Mouse (Mus musculus): ENCODE data around the gene Fcgrt.

Fcgrt gene

GRCm38 (mm10) chr7:45103652-45104180 is at the start of gene Fcgrt:
TSS of gene Fcgrt (minus strand) at chr7:45103851.
- no peak for DNase-seq (ENCODE audit: low read depth, low spot score)

DNA sequence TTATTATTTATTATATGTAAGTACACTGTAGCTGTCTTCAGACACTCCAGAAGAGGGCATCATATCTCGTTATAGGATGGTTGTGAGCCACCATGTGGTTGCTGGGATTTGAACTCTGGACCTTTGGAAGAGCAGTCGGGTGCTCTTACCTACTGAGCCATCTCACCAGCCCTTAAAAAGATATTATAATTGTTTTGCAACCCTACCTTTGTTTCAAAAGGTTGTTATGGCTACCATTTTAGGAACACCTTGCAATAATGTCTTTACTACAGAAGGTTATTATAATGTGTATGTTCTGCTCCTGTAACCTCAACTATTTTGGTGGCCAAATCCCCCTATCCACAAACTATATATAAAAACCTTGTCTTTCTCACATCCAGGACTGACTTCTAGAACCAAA is 49.4 kb upstream of the Fcgrt start:
- peak; percentile 43 for DNase-seq (ENCODE audit: low read depth, low spot score)

GRCm38 (mm10) chr7:45151303-45151702 is 47.7 kb upstream of the Fcgrt start:
- no peak for DNase-seq (ENCODE audit: low read depth, low spot score)

GRCm38 (mm10) chr7:45150321-45150720 is 46.7 kb upstream of the Fcgrt start:
- DNase-seq (ENCODE audit: low read depth, low spot score): peak; percentile 62

DNA sequence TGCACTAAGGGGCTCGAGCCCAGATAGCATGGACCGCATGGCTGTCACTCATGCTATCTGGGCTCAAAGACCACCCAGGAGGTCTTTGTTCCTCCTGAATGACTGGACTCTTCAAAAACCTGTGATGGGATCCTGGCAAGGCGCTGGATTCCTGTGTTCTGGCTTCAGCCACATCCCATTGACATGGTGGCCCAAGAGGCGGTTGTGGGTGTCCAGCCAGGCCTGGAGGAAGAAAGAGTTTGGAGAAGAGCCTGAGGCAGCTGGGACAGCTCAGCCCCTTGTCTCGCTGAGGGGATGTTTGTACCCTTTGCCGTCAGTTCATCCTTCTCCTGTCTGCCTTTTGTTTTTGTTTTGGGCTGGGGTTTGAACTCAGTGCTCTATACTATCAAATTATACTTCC is 45.9 kb upstream of the Fcgrt start:
- no peak for DNase-seq (ENCODE audit: low read depth, low spot score)

DNA sequence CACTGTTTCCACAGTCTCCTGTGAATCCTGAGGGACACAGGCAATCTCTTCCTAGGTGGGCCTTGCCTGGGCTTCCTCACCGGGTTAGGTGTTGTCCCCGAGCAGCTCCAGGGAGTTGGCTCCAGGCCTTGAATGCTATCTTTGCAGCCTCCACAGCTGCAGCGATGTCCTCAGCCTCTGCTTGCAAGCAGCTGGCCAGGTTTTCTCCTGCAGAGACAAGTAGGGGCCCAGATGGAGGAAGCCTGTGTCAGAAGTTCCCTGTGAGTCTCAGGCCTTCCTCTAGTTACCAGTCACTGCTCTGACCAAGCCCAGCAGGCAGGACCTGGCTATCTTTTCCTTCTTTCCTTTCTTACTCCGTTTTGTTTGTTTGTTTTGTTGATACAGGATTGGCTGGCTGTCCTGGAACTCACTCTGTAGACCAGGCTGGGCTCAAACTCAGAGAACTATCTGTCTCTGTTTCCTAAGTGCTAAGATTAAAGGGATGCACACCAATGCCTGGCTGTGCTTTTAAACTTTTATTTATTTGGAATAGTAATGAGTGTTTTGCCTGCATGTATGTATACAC is 45.0 kb upstream of the Fcgrt start:
- no peak for DNase-seq (ENCODE audit: low read depth, low spot score)

DNA sequence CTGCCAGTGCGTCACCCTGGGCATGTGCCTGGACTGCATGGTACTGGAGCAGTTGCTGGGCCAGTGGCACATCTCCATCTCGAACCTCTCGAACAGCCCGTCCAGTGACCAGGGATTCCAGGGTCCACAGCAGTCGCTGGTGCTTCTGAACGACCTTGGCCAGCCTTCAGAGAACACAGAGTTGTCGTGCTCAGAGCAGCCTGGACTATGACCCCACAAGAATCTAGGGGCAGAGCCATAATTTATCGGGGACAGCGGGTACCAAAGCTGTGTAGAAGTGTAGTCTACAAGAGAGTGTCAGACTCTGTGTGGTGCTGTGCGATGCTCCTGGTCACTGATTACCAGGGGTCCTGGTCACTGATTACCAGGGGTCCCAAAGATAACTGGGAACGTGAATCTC is 44.2 kb upstream of the Fcgrt start:
- DNase-seq (ENCODE audit: low read depth, low spot score): no peak

- no peak for DNase-seq (ENCODE audit: low read depth, low spot score)
Observed at GRCm38 (mm10) chr7:45147267-45147666, 43.6 kb upstream of the Fcgrt start.

DNA sequence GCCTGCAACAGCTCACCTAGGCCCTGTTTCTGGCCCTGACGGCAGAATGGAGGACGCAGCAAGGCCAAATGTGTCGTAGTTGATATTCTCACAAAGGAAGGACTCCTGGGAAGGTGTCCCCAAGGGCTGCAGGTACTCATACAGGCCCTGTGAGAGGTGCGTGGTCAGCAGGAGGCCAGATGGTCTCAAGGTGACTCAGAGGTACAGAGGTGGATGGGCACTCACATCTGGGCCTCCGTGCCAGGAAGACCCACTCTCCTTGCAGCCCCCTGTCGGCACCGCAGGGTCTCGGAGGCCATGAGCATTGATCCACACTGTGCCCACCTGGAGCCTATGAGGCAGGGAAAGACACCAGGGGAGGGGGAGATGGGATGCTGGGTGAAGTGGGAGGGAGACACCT is 41.8 kb upstream of the Fcgrt start:
- no peak for DNase-seq (ENCODE audit: low read depth, low spot score)

DNA sequence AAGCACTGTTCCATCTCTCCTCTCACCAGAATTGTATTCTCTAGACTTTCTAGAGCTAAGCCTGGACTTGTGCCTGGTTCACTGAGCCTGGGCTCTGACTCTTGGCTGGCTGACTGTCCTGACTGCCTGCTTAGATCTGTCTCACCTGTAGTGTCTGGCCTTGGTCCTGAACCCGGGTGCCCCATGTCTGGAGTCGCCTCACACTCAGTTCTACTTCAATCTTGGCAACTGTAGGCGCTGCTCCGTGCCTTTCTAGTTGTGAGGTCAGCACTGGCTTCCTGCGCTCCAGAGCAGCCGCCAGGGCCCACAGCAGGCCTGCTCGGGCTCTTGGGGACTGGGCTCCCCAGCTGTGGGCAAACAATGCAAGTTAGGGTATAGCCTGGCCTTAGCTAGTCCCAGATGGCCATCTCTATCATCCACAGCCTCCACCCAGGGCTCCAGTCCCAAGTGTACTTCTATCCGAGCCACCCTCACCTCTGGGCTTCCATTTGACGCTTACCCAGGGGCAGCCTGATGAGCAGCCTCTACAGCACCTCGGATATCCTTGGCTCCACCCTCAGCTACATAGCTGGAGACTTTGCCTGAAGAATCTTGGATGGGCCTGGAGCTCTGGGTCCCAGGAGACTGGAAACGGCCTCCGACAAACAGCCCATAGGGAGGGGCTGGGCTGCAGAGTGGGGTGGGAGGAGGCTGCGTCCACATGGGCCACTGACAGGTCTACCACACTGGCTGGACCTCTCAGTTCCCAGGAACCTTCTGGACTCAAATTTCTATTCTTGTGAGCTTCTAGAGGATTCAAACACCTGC is 40.9 kb upstream of the Fcgrt start:
- no peak for DNase-seq (ENCODE audit: low read depth, low spot score)

DNA sequence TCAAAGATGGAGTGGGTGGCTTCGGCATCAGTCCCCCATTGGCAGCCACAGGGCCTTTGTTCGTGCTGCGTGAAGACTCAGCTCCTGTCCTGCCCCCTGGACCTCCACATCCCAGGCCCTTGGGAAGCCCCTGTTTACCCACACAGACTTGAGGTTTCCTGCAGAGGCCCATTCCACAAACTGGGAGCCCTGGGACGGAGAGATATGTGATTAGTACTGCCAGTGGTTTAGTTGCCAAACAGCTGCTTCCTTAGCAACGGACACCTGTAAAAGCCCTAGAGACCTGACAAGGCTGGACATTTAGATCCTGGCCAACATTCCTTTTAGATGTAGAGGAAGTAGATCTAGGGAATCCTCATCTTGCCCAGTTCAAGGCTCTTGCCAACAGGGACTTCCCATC is 38.3 kb upstream of the Fcgrt start:
- no peak for DNase-seq (ENCODE audit: low read depth, low spot score)

DNA sequence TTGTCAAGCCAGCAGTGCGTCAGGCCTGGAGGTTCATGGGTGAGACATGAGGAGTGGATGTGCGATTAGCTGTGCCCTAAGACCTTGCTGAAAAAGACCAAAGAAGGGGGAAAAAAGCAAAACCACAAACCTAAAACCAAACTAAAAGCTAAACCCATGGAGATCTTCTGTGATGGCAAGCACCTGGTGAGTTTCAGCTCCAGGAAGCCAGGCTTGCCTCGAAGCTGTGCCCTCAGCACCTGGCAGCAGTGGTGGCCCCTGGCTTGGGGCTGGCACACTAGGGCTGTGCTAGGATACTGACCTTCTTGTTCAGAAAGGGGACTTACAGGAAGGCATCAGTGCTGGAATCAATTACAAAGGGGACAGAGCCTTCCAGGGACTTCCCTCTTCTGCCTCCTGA is 37.7 kb upstream of the Fcgrt start:
- no peak for DNase-seq (ENCODE audit: low read depth, low spot score)

DNA sequence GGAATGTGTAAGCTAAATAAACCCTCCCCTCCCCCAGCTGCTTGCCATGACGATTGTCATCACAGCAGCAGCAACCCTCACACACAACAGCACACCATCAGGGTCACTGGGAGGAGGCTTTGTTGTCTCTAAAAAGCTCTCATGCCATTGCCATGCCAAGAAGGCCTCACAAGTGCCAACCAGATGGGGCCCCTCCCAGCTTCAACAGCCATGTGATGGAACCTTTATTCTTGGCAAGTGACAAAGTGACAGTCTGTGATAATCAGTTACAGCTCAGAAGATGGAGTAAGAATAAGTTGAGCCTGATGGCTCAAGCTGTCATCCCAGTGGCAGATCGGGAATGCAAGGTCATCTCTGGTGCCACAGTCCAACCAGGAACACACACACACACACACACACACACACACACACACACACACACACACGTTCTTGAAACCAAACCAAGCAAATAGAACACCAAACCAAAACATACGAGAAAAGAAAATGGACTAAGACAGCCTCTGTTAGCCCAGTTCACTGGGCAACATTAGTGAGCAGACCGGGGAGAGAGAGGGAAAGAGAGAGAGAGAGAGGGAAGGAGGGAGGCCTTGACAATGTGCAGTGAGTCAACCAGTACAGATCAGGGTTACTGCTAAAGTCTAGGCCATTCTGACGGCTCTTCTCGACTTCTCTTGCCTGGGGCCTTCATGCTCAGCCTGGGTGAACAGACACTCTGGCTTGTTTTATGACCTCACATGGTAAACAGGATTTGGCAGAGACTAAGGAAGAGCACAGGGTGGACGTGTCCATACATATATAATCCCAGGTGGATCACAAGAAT is 36.5 kb upstream of the Fcgrt start:
- DNase-seq (ENCODE audit: low read depth, low spot score): no peak

DNA sequence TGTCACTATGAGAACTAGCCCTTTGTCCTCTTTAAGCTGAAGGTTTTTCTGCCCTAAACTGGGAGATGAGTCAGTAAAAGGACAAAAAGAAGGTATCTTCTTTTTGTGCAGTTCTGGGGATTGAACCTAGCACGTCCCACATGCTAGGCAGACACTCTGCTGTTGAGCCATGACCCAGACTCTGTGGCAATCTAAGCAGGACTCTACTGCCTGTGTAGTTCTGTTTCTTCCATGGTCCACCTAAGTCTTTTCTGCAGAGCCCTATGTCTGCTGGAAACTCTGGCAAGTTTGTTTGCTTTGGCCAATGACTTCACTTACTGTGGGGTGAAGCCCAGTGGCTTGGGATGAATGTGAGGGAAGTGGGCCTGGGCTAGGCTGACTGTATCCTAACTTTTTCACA is 34.8 kb upstream of the Fcgrt start:
- DNase-seq (ENCODE audit: low read depth, low spot score): no peak

GRCm38 (mm10) chr7:45137171-45138006 is 33.7 kb upstream of the Fcgrt start:
- DNase-seq (ENCODE audit: low read depth, low spot score): no peak

- peak; percentile 91 for DNase-seq (ENCODE audit: low read depth, low spot score)
Observed at GRCm38 (mm10) chr7:45135993-45136567, 32.4 kb upstream of the Fcgrt start, which contains the start of the genes Gm45713 and Flt3l. TSS of gene Gm45713 (minus strand) at chr7:45136231. TSS of gene Flt3l (minus strand) at chr7:45136432.

GRCm38 (mm10) chr7:45135370-45135769 is 31.7 kb upstream of the Fcgrt start:
- DNase-seq (ENCODE audit: low read depth, low spot score): no peak

DNA sequence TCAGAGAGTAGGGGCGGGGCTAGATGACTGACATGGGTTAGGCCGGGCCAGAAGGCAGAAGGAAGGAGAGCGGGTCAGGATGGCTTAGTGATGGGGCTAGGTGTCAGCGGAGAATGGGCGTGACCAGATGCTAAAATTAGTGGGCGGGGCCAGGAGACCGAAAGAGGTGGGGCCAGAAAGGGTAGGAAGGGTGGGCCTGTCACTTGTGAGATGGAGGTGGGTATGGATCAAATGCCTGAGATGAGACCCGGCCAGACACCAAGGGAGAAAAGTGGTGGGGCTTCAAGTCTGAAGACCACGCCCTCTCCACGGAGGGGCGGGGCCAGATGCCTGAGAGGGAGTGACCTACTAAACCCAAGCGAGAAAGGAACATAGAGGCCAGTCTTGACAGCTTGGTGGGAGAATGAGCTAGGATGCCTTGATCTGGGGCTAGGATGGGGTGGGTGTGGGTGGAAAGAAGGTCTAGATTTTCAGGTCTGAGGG is 30.9 kb upstream of the Fcgrt start:
- DNase-seq (ENCODE audit: low read depth, low spot score): peak; percentile 77

DNA sequence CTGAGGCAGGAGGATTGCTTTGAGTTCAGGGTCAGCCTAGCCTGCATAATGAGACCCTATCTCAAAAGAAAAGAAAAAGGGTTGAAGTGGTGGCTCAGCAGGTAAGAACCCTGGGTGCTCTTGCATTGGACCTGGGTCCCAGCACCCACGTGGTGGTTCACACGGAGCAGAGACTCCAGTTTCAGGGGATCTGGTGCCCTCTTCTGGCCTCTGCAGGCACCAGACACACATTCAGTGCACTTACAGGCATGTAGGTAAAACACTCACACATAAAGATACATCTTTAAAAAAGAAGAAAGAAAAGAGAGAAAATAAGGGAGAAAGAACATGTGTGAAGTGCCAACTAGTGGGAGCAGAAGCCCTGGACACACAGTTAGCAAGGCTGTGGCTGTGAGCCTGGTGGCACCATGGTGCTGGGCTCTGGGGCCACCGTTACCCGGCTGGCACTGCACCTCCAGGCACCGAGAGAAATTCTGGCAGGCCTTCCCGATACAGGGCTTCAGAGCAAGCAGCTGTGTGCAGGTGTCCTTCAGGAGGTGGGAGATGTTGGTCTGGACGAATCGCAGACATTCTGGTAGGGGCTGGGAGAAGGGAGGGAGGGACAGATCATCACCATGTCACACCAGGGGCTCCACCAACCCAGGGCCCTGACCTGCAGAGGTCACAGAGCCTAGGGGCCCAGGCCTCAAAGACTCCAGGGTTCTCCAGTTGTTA is 30.0 kb upstream of the Fcgrt start:
- peak; percentile 50 for DNase-seq (ENCODE audit: low read depth, low spot score)

DNA sequence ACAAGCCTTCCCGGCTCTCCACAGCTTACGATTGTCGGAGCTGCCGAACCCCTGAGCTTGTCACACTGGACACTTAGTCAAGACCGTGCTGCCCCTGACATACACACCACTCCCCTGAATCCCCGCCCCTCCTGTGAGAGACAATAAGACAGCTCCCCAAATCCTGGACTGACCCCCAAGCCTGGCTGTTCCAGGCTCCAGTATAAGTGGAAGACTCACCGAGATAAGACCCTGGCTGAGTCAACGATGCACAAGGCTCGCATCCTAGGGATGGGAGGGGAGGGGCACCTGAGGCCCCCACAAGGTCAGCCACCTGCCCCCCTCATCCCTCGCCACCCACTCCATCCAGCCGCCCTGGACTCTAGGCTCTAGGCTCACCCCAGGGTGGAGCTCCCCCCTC is 28.2 kb upstream of the Fcgrt start:
- DNase-seq (ENCODE audit: low read depth, low spot score): no peak

All from A20 (cell line).